Mouse (Mus musculus): ENCODE measurements around the gene Tnfrsf11a. TPM values are rescaled to one million over a fixed set of nuclear protein-coding genes. Genes with fewer than 3 reads are reported as not detected.

Gene Tnfrsf11a
- polyA plus RNA-seq, 1 experiment = 0.06 TPM

DNA sequence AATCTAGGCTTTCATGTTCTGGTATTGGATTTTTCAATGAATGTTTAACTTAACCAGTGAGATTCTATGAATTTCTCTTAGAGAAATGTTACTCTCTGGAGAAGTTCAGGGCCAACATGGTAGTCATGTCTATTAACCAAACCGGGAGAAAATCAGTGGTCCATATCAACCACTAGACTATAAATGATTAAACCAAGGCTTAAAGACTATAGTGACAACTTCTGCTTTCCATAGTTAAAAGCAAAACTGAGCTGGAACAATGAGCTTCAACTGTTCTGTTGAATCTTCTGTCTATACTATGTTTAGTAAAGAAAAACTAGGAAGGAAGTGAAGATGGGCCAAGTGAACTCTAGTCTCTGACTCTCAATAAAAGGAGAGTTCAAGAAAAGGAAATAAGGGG lies 34.1 kb upstream of the Tnfrsf11a start:
- peaks cover 57% of the 10 kb centered on the region for H3K36me3 ChIP-seq (ENCODE audit: control insufficient read depth, insufficient read depth)

DNA sequence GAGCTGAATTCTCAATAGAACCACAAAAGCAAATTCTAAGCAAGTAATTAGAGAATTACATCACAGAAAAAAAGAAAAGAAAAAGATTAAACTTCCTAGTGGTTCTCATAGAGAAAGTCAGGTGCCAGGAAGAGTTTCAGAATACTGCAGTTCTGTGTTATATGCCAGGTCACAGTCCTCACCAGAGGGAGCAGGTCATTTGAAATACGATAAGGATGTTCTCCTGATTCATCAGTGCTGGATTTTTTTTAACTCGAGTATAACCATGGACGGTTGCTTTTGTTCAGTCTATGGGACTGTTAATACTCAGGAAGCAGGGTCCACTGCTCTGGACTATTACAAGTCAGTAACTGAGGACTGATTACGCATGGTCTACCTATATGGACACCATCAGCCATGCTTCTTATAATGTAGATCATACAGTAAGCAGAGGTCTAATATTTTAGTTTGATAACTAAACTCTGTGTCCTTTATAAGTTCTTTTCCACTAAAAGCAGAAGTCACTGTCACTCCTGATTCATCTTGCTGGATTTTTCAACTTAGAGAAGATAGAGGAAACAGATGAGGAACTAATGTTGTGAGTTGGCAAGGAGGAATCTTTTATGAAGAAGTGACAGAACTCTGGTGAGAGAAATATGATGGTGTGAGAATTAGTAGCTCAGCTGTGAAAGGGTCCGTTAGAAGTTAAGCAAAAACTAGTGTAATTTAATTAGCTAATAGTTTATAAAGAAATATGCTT lies 33.5 kb upstream of the Tnfrsf11a start:
- TF ChIP-seq REST (IDR thresholded peaks at IDR 0.05; ENCODE audit: insufficient read depth, insufficient read length) = no peak
- no peak for TF ChIP-seq MAX (IDR thresholded peaks at IDR 0.05; ENCODE audit: low read depth)
- no peak for TF ChIP-seq POLR2A (IDR thresholded peaks at IDR 0.05; ENCODE audit: insufficient read length, low read depth)
- TF ChIP-seq MYOD1 (IDR thresholded peaks at IDR 0.05; ENCODE audit: control insufficient read depth in 1 of 3, insufficient read length in 2 of 3, low read depth in 2 of 3) = no peak
- no peak for TF ChIP-seq SRF (IDR thresholded peaks at IDR 0.05; ENCODE audit: control insufficient read depth, insufficient read length, low read depth)
- no peak for TF ChIP-seq TCF12 (IDR thresholded peaks at IDR 0.05; ENCODE audit: insufficient read depth, poor library complexity, severe bottlenecking)
- no peak for TF ChIP-seq USF1 (IDR thresholded peaks at IDR 0.05; ENCODE audit: low read depth)
- no peak for TF ChIP-seq MYOG (IDR thresholded peaks at IDR 0.05; ENCODE audit: control insufficient read depth in 1 of 3, insufficient read depth in 1 of 3, insufficient read length in 2 of 3, low read depth in 2 of 3)
- no peak for TF ChIP-seq POLR2AphosphoS2 (IDR thresholded peaks at IDR 0.05; ENCODE audit: insufficient read length, low read depth)
- TF ChIP-seq E2F4 (IDR thresholded peaks at IDR 0.05; ENCODE audit: insufficient read depth) = no peak
- TF ChIP-seq TCF3 (IDR thresholded peaks at IDR 0.05; ENCODE audit: insufficient read length, low read depth) = no peak
- TF ChIP-seq CEBPB (IDR thresholded peaks at IDR 0.05; ENCODE audit: insufficient read depth, poor library complexity, severe bottlenecking) = no peak
- no peak overlapping the region for H3K4me3 ChIP-seq
- no peak overlapping the region for H3K4me2 ChIP-seq (ENCODE audit: low read depth)
- H3ac ChIP-seq (ENCODE audit: control insufficient read depth, insufficient read length) = no peak overlapping the region
- H3K36me3 ChIP-seq (ENCODE audit: control insufficient read depth, insufficient read depth) = peaks cover 57% of the 10 kb centered on the region
- H3K79me2 ChIP-seq (ENCODE audit: control insufficient read depth, insufficient read depth) = no peaks in the 10 kb centered on the region
- no peaks in the 10 kb centered on the region for H3K27me3 ChIP-seq (ENCODE audit: control insufficient read depth, insufficient read depth, insufficient read length)

More for the DNA sequence above, 34.1 kb upstream of the Tnfrsf11a start:
- Histone ChIP-seq H3K4me3 (no peak overlapping the region), H3K4me2 (ENCODE audit: low read depth) (no peak overlapping the region), H3K27me3 (ENCODE audit: control insufficient read depth, insufficient read depth, insufficient read length) (no peaks in the 10 kb centered on the region), H3K79me2 (ENCODE audit: control insufficient read depth, insufficient read depth) (no peaks in the 10 kb centered on the region), H3ac (ENCODE audit: control insufficient read depth, insufficient read length) (no peak overlapping the region)
- TF ChIP-seq TCF3 (IDR thresholded peaks at IDR 0.05; ENCODE audit: insufficient read length, low read depth) (no peak), MYOG (IDR thresholded peaks at IDR 0.05; ENCODE audit: control insufficient read depth in 1 of 3, insufficient read depth in 1 of 3, insufficient read length in 2 of 3, low read depth in 2 of 3) (no peak), POLR2A (IDR thresholded peaks at IDR 0.05; ENCODE audit: insufficient read length, low read depth) (no peak), POLR2AphosphoS2 (IDR thresholded peaks at IDR 0.05; ENCODE audit: insufficient read length, low read depth) (no peak), REST (IDR thresholded peaks at IDR 0.05; ENCODE audit: insufficient read depth, insufficient read length) (no peak)

DNA sequence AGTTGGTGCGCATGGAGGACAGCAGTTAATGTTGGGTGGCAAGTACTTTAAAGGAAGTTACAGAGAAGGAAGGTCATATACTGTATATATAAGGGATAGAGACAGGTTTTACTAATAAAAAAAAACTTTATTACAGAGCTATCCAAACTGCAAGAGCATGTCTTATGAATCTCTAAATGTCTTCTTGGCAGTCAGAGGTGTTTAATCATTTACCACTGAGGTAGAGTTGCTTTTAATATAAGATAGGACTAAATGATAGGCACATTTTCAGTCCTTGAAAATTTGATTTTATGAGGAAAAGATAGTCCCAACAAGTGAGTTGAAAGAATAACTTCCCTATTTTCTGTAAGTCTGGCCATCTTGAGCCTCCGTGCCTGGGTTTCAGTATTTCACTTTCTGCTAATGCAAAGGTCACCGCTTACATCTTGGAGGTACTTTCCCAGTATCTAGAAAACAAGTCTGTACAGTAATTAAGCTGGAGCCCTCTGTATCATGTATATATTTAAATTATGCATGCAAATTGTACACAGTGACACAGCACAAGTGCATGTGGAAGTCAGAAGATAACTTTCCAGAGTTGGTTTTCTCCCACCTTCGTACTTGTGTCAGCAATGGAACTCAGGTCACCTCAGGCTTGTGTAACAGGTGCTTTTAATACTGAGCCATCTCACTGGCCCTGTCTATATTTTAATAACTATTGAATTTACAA lies 32.3 kb upstream of the Tnfrsf11a start:
- H3K79me2 ChIP-seq (ENCODE audit: control insufficient read depth, insufficient read depth) = no peaks in the 10 kb centered on the region
- H3ac ChIP-seq (ENCODE audit: control insufficient read depth, insufficient read length) = no peak overlapping the region
- H3K27me3 ChIP-seq (ENCODE audit: control insufficient read depth, insufficient read depth, insufficient read length) = no peaks in the 10 kb centered on the region
- TF ChIP-seq TCF3 (IDR thresholded peaks at IDR 0.05; ENCODE audit: insufficient read length, low read depth) (no peak), CEBPB (IDR thresholded peaks at IDR 0.05; ENCODE audit: insufficient read depth, poor library complexity, severe bottlenecking) (no peak), MAX (IDR thresholded peaks at IDR 0.05; ENCODE audit: low read depth) (no peak), MYOD1 (IDR thresholded peaks at IDR 0.05; ENCODE audit: control insufficient read depth in 1 of 3, insufficient read length in 2 of 3, low read depth in 2 of 3) (no peak), USF1 (IDR thresholded peaks at IDR 0.05; ENCODE audit: low read depth) (no peak), TCF12 (IDR thresholded peaks at IDR 0.05; ENCODE audit: insufficient read depth, poor library complexity, severe bottlenecking) (no peak), E2F4 (IDR thresholded peaks at IDR 0.05; ENCODE audit: insufficient read depth) (no peak), REST (IDR thresholded peaks at IDR 0.05; ENCODE audit: insufficient read depth, insufficient read length) (no peak), POLR2AphosphoS2 (IDR thresholded peaks at IDR 0.05; ENCODE audit: insufficient read length, low read depth) (no peak), MYOG (IDR thresholded peaks at IDR 0.05; ENCODE audit: control insufficient read depth in 1 of 3, insufficient read depth in 1 of 3, insufficient read length in 2 of 3, low read depth in 2 of 3) (no peak), POLR2A (IDR thresholded peaks at IDR 0.05; ENCODE audit: insufficient read length, low read depth) (no peak), SRF (IDR thresholded peaks at IDR 0.05; ENCODE audit: control insufficient read depth, insufficient read length, low read depth) (no peak)
- H3K4me2 ChIP-seq (ENCODE audit: low read depth) = no peak overlapping the region
- peaks cover 62% of the 10 kb centered on the region for H3K36me3 ChIP-seq (ENCODE audit: control insufficient read depth, insufficient read depth)
- H3K4me3 ChIP-seq = no peak overlapping the region

GRCm38 (mm10) chr1:105752196-105752595 lies 28.3 kb upstream of the Tnfrsf11a start:
- peaks cover 44% of the 10 kb centered on the region for H3K36me3 ChIP-seq (ENCODE audit: control insufficient read depth, insufficient read depth)
- TF ChIP-seq MAX (IDR thresholded peaks at IDR 0.05; ENCODE audit: low read depth) = no peak
- no peak for TF ChIP-seq POLR2A (IDR thresholded peaks at IDR 0.05; ENCODE audit: insufficient read length, low read depth)
- no peak for TF ChIP-seq SRF (IDR thresholded peaks at IDR 0.05; ENCODE audit: control insufficient read depth, insufficient read length, low read depth)
- no peak for TF ChIP-seq TCF3 (IDR thresholded peaks at IDR 0.05; ENCODE audit: insufficient read length, low read depth)
- TF ChIP-seq CEBPB (IDR thresholded peaks at IDR 0.05; ENCODE audit: insufficient read depth, poor library complexity, severe bottlenecking) = no peak
- no peak for TF ChIP-seq MYOD1 (IDR thresholded peaks at IDR 0.05; ENCODE audit: control insufficient read depth in 1 of 3, insufficient read length in 2 of 3, low read depth in 2 of 3)
- no peak for TF ChIP-seq MYOG (IDR thresholded peaks at IDR 0.05; ENCODE audit: control insufficient read depth in 1 of 3, insufficient read depth in 1 of 3, insufficient read length in 2 of 3, low read depth in 2 of 3)
- TF ChIP-seq USF1 (IDR thresholded peaks at IDR 0.05; ENCODE audit: low read depth) = no peak
- TF ChIP-seq E2F4 (IDR thresholded peaks at IDR 0.05; ENCODE audit: insufficient read depth) = no peak
- no peak for TF ChIP-seq POLR2AphosphoS2 (IDR thresholded peaks at IDR 0.05; ENCODE audit: insufficient read length, low read depth)
- TF ChIP-seq REST (IDR thresholded peaks at IDR 0.05; ENCODE audit: insufficient read depth, insufficient read length) = no peak
- TF ChIP-seq TCF12 (IDR thresholded peaks at IDR 0.05; ENCODE audit: insufficient read depth, poor library complexity, severe bottlenecking) = no peak
- no peak overlapping the region for H3K4me2 ChIP-seq (ENCODE audit: low read depth)
- no peaks in the 10 kb centered on the region for H3K27me3 ChIP-seq (ENCODE audit: control insufficient read depth, insufficient read depth, insufficient read length)
- no peak overlapping the region for H3ac ChIP-seq (ENCODE audit: control insufficient read depth, insufficient read length)
- H3K79me2 ChIP-seq (ENCODE audit: control insufficient read depth, insufficient read depth) = no peaks in the 10 kb centered on the region
- H3K4me3 ChIP-seq = no peak overlapping the region
